Mouse (Mus musculus) stomach, embryonic 16.5 days (tissue): Measurements from ENCODE around the gene 4933427D14Rik. TPM values are rescaled to one million over a fixed set of nuclear protein-coding genes. Genes with fewer than 3 reads are reported as not detected.

Source experiments
- ATAC-seq: fragments of 200-750 bp; cut with Nextera tagmentation; 2 replicates; pipeline ENCODE4 v1.8.0; 2017; ENCODE audit warnings: moderate number of reproducible peaks, moderate TSS enrichment; ENCODE audit not compliant: insufficient read depth, low FRiP score
- H3K27ac ChIP-seq: fragments of 300-500 bp; sonication (generic); 2 replicates; pipeline ENCODE4 v1.5.1; 2014; ENCODE audit warnings: low read length
- H3K27me3 ChIP-seq: fragments of 300-500 bp; sonication (generic); 2 replicates; pipeline ENCODE4 v1.6.1; 2014; ENCODE audit warnings: low read length, control low read depth, mixed read lengths; ENCODE audit not compliant: control insufficient read depth, insufficient read depth
- H3K36me3 ChIP-seq: fragments of 300-500 bp; sonication (generic); 2 replicates; pipeline ENCODE4 v1.6.1; 2014; ENCODE audit warnings: low read length; ENCODE audit not compliant: control insufficient read depth, insufficient read depth
- H3K4me1 ChIP-seq: fragments of 300-500 bp; sonication (generic); 2 replicates; pipeline ENCODE4 v1.6.1; 2014; ENCODE audit warnings: low read length, control low read depth, mixed read lengths; ENCODE audit not compliant: control insufficient read depth, insufficient read depth
- H3K4me2 ChIP-seq: fragments of 300-500 bp; sonication (generic); 2 replicates; pipeline ENCODE4 v1.6.1; 2014; ENCODE audit warnings: low read depth, low read length, mixed read lengths
- H3K4me3 ChIP-seq: fragments of 300-500 bp; sonication (generic); replicated peaks from 2 replicates; pipeline ENCODE4 v1.5.1; 2014; ENCODE audit warnings: mild to moderate bottlenecking, low read length
- H3K9ac ChIP-seq: fragments of 300-500 bp; sonication (generic); 2 replicates; pipeline ENCODE4 v1.6.1; 2014; ENCODE audit warnings: low read length
- H3K9me3 ChIP-seq: fragments of 300-500 bp; sonication (generic); replicated peaks from 2 replicates; pipeline ENCODE4 v1.6.1; 2016; ENCODE audit warnings: low read length, control low read depth; ENCODE audit not compliant: control insufficient read depth
- WGBS: fragments of 180-500 bp; shearing (Covaris S2); extraction: QIAGEN DNeasy Blood & Tissue Kit; methylation state at CpG from one replicate; pipeline ENCODE4 v1.1.7; 2014; 5-methylcytosine and 5-hydroxymethylcytosine counted together
- polyA plus RNA-seq: library from polyadenylated mRNA; unstranded; fragments of >200 nt; fragmentation: Nextera tagmentation; extraction: Ambion mirVana; gene quantifications from 2 replicates; pipeline ENCODE4 v1.2.1, GENCODE M21; 2015

Gene 4933427D14Rik
- polyA plus RNA-seq, 1 experiment from 2014 or later, result 9.4 TPM

DNA sequence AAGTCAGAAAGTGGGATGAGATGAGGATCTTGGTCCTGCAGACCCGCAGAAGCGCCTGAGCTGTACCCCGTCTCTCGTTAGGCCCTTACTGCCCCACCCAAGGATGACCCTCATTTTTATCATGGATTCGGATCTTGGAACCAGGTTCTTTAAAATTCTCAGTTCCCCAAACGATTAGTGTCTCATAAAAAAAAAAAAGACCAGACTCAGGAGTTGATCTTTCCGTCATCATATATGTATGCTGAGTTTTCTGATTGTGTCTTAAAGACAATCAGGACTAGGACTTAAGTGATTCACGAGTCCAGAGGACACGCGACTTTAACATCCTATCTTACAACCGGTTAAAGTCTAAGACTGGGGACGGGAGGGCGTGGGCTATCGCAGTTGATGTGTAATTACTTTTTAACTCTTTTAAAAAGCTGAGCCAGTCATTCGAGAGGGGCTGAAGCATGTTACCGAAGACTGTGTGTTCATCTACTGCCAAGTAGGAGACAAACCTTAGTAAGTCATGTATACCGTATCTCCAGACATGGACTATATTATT, 647 bp upstream of the 4933427D14Rik start:
- 9% methylated on average over 17 of the region's 17 CpGs for WGBS
- no peaks in the 10 kb centered on the region for H3K9me3 ChIP-seq
- peaks cover 10% of the 10 kb centered on the region; the same call in 1 of the 2 replicates for H3K36me3 ChIP-seq
- H3K27ac ChIP-seq, result peak overlapping the region; percentile 70
- no peaks in the 10 kb centered on the region for H3K27me3 ChIP-seq
- peak overlapping the region; percentile 89 for H3K4me2 ChIP-seq
- H3K4me1 ChIP-seq, result peaks cover 8% of the 10 kb centered on the region
- peak overlapping the region; percentile 83 for H3K9ac ChIP-seq
- no peak for ATAC-seq
- peak overlapping the region; percentile 89 for H3K4me3 ChIP-seq

DNA sequence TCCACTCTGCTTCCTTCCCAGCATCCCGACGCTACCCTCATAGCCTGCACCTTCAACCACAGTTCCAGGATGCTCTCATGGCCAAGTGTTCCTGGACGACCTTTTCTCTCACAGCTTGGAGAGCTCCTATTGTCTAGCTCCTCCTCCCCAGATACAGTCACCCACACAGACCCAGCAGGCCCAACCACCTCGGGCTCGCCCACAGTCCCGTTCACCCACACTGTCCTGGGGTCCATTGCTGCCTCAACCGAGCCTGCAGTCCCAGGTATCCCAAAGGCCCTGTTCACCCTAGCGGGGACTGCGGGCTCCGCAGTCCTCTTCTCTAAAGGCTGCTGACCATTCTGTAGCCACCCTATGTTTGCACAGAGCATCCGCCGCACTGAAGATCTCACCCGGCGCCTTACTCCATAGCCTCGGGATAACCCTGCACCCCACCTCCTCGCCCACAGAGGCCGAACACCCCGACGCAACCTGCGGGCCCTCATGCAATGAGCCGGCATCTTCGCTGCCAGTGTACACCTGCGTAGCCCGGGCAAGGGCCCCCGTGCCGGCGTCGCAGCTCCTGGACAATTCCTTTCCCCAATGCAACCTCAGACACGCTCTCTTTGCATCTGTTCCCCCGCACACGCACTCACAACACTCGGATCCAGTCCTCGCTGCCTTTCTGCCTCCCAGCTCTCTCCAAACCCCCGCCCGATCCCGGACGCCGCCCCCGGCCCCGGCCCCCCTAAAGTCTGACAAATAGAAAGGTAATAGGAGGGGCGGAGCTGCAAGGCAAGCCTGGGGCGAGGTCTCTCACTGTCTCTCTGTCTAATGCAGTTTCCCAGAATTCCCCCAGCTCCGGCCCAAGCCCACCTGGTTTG, 687 bp downstream of the 4933427D14Rik start, which contains the start of gene Gm43951:
TSS of gene Gm43951 (minus strand) at position 500 of the 863 bp plus-strand sequence.
- H3K9ac ChIP-seq, result peak within 1 kb of the TSS; percentile 83
- H3K9me3 ChIP-seq, result no peaks in the 10 kb centered on the region
- peak within 1 kb of the TSS; percentile 89 for H3K4me3 ChIP-seq
- ATAC-seq, result peak; percentile 29; the same call in 1 of the 2 replicates
- peak within 1 kb of the TSS; percentile 89 for H3K4me2 ChIP-seq
- H3K27ac ChIP-seq, result peak within 1 kb of the TSS; percentile 70
- WGBS, result under 1% methylated on average over 43 of the region's 43 CpGs
- H3K4me1 ChIP-seq, result peaks cover 8% of the 10 kb centered on the region
- H3K27me3 ChIP-seq, result no peaks in the 10 kb centered on the region
- peaks cover 5% of the 10 kb centered on the region; the same call in 1 of the 2 replicates for H3K36me3 ChIP-seq

DNA sequence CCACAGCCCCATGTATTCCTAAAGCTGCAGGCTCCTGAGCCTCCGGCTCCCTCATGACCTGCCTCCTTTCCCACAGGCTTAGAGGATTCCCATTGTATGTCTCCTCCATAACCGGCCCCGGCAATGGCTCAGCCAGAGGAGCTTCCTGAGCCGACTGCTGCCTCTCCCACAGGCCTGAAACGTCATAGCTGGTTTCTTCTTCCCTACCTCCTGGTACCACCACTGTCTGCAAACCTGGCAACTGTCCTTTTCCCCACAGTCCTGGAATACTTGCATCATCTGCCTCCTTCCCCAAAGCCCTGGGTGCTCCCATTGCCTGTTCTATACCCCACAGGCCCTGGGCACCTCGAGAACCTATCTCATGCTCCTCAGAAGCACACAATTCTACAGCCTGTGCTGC, 2.0 kb downstream of the 4933427D14Rik start:
- H3K9me3 ChIP-seq, result no peaks in the 10 kb centered on the region
- no peaks in the 10 kb centered on the region for H3K36me3 ChIP-seq
- no peak overlapping the region for H3K4me2 ChIP-seq
- H3K9ac ChIP-seq, result peak overlapping the region; percentile 16; the same call in 1 of the 2 replicates
- no peaks in the 10 kb centered on the region for H3K27me3 ChIP-seq
- ATAC-seq, result no peak
- H3K4me3 ChIP-seq, result no peak overlapping the region
- peaks cover 8% of the 10 kb centered on the region for H3K4me1 ChIP-seq
- H3K27ac ChIP-seq, result no peak overlapping the region
- WGBS, result 70% methylated on average over 6 of the region's 6 CpGs

DNA sequence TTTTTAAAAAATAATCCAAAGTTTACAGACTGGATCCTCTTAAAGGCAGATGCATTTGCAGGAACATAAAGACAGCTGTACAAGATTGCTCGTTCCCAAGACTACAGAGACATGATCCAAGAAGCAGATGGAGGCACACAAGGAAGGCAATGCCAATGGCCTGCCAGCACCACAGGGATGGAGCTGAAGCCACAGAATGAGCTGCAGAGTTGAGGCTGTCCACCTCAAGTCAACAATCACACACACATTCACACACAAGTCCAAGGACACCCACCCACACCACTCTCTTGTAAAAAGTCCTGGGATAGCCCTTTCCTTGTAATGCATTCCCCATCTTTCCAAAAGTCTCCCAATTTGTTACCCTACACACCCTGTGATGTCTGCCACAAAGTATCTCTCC, 3.8 kb downstream of the 4933427D14Rik start:
- ATAC-seq, result no peak
- Histone ChIP-seq H3K4me3 (no peak overlapping the region), H3K27ac (no peak overlapping the region), H3K4me1 (peaks cover 8% of the 10 kb centered on the region), H3K4me2 (no peak overlapping the region), H3K27me3 (no peaks in the 10 kb centered on the region), H3K36me3 (no peaks in the 10 kb centered on the region), H3K9ac (no peak overlapping the region), H3K9me3 (no peaks in the 10 kb centered on the region)
- WGBS, result 76% methylated on average over 1 of the region's 1 CpGs

DNA sequence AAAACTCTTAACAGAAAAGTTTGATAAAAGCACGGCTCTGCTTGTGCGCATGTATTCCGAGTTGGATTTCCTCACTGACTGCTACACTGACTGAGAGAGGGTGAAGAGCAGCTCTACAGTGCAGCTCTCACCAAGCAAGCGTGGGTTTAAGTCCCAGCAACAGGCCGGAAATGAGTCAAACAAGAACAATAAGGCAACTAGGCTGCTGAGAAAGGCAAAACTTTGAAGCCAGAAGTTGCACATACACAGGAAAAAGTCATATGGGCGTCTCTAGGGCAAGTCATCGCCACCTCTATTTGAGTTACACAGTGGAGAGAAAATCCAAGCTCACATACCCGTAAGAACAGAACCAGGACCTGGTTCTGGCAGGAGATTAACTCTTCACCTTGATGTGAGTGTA, 10.8 kb downstream of the 4933427D14Rik start:
- no peak overlapping the region for H3K4me2 ChIP-seq
- 82% methylated on average over 8 of the region's 8 CpGs for WGBS
- peak overlapping the region; percentile 30; the same call in 1 of the 2 replicates for H3K27ac ChIP-seq
- ATAC-seq, result no peak
- H3K36me3 ChIP-seq, result peaks cover 10% of the 10 kb centered on the region; the same call in 1 of the 2 replicates
- H3K4me3 ChIP-seq, result no peak overlapping the region
- H3K4me1 ChIP-seq, result no peaks in the 10 kb centered on the region
- H3K9ac ChIP-seq, result no peak overlapping the region
- H3K27me3 ChIP-seq, result no peaks in the 10 kb centered on the region
- no peaks in the 10 kb centered on the region for H3K9me3 ChIP-seq

DNA sequence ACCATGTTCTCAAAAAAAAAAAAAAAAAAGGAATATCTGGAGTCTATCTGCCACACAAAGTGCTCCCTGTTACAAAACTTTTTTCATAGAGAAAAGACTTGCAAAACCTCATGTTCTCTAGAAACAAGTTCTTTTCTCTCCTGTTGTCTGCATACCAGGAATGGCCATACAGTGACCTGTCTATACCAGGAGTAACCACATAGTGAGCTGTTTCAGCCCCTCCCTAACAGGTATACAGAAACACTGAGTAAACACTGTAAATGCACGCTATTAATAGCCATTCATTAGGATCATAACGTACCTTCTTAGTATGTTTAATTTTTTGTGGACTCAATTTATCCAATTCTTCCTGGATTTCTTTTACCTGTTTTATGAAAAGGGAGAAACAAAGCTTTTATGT, 13.0 kb downstream of the 4933427D14Rik start:
- 69% methylated on average over 2 of the region's 2 CpGs for WGBS
- Histone ChIP-seq H3K27me3 (no peaks in the 10 kb centered on the region), H3K4me1 (no peaks in the 10 kb centered on the region), H3K4me2 (no peak overlapping the region), H3K9ac (no peak overlapping the region), H3K27ac (no peak overlapping the region), H3K4me3 (no peak overlapping the region), H3K9me3 (no peaks in the 10 kb centered on the region), H3K36me3 (peaks cover 12% of the 10 kb centered on the region; the same call in 1 of the 2 replicates)
- ATAC-seq, result no peak

DNA sequence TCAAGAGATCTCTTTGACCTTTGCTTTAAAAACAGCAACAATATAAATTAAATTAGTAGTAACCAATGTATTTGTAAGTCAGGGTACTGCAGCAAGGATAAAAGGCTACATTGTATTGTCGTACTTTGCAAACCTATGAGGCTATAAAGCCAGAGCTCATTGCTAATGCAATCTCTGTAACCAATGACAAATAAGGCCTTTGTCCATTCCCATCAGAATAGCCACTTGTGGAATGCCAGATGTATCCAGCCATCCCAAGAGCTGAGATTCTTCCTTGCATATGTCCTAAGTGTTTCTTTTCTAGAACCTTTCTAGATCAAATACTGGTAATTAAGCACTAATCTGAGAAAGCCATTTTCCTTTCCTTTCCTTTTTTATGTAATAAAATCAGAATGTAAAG, 16.4 kb downstream of the 4933427D14Rik start:
- H3K4me2 ChIP-seq, result no peak overlapping the region
- H3K4me3 ChIP-seq, result no peak overlapping the region
- H3K36me3 ChIP-seq, result peaks cover 4% of the 10 kb centered on the region; the same call in 1 of the 2 replicates
- H3K27ac ChIP-seq, result no peak overlapping the region
- ATAC-seq, result no peak
- no peaks in the 10 kb centered on the region for H3K9me3 ChIP-seq
- no peak overlapping the region for H3K9ac ChIP-seq
- WGBS, result 93% methylated on average over 1 of the region's 1 CpGs
- no peaks in the 10 kb centered on the region for H3K27me3 ChIP-seq
- H3K4me1 ChIP-seq, result no peaks in the 10 kb centered on the region

DNA sequence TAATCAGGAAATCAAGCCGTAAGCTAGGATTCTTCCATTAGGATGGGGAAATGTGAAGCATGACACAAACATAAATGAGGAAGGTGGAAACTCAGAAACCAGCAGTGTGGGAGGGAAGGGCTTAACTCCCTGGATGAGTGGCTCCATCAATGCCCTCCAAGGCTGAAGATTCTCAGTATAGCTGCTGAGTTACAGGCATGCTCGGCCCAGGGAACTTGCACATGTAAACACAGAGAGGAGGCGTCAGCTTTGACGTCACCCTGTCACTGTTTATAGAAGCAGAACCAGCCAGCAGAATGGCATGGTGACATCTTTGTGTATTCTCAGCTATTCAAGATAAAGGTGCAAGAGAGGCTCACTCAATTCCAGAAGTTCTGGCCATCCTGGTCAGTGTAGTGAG, 23.0 kb downstream of the 4933427D14Rik start:
- Histone ChIP-seq H3K4me1 (no peaks in the 10 kb centered on the region), H3K9me3 (no peaks in the 10 kb centered on the region), H3K4me2 (no peak overlapping the region), H3K36me3 (peaks cover 4% of the 10 kb centered on the region), H3K9ac (no peak overlapping the region), H3K27ac (no peak overlapping the region), H3K4me3 (no peak overlapping the region), H3K27me3 (no peaks in the 10 kb centered on the region)
- no peak for ATAC-seq
- WGBS, result 67% methylated on average over 4 of the region's 4 CpGs

DNA sequence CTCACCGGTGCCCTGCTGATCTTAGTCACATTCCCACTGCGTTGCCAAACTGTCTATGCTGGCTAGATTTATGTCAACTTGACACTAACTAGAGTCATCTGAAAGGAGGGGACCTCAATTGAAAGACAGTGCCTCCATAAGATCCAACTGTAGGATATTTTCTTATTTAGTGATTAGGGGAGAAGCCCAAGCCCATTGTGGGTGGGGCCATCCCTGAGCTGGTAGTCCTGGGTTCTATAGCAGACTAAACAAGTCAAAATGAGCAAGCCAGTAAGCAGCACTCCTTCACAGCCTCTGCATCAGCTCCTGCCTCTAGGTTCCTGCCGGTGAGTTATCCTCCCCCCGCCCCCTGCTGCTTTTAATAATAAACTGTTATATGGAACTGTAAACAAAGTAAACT, 26.1 kb downstream of the 4933427D14Rik start:
- 82% methylated on average over 4 of the region's 4 CpGs for WGBS
- Histone ChIP-seq H3K4me3 (no peak overlapping the region), H3K4me2 (no peak overlapping the region), H3K9me3 (no peaks in the 10 kb centered on the region), H3K4me1 (no peaks in the 10 kb centered on the region), H3K36me3 (peaks cover 9% of the 10 kb centered on the region), H3K9ac (no peak overlapping the region), H3K27me3 (no peaks in the 10 kb centered on the region), H3K27ac (no peak overlapping the region)
- no peak for ATAC-seq
